Mouse (Mus musculus): ENCODE measurements around the gene Smok3c.

- no peak for TF ChIP-seq CTCF (IDR thresholded peaks at IDR 0.05; ENCODE audit: control insufficient read depth, insufficient read depth, insufficient read length)
- TF ChIP-seq USF1 (IDR thresholded peaks at IDR 0.05; ENCODE audit: low read depth) = no peak
- no peak for TF ChIP-seq CEBPB (IDR thresholded peaks at IDR 0.05; ENCODE audit: low read depth)
- TF ChIP-seq MYOG (IDR thresholded peaks at IDR 0.05; ENCODE audit: control insufficient read depth, extremely low read depth, insufficient read length) = no peak
- no peak for TF ChIP-seq MYOD1 (IDR thresholded peaks at IDR 0.05; ENCODE audit: control insufficient read depth, insufficient read length, low read depth)
Observed at GRCm38 (mm10) chr5:138085421-138085911, 32.5 kb downstream of the Smok3c start.
